Mouse (Mus musculus) urinary bladder, postnatal 25 days (tissue): ENCODE results near the gene Ccdc33.
A peak's percentile ranks its signal among the peaks of the same experiment; 100 is the strongest.

ENCODE experiments used
- DNase-seq: peaks from one replicate; pipeline ENCODE4 v3.0.0; 2022; ENCODE audit warnings: low spot score

Gene Ccdc33

DNA sequence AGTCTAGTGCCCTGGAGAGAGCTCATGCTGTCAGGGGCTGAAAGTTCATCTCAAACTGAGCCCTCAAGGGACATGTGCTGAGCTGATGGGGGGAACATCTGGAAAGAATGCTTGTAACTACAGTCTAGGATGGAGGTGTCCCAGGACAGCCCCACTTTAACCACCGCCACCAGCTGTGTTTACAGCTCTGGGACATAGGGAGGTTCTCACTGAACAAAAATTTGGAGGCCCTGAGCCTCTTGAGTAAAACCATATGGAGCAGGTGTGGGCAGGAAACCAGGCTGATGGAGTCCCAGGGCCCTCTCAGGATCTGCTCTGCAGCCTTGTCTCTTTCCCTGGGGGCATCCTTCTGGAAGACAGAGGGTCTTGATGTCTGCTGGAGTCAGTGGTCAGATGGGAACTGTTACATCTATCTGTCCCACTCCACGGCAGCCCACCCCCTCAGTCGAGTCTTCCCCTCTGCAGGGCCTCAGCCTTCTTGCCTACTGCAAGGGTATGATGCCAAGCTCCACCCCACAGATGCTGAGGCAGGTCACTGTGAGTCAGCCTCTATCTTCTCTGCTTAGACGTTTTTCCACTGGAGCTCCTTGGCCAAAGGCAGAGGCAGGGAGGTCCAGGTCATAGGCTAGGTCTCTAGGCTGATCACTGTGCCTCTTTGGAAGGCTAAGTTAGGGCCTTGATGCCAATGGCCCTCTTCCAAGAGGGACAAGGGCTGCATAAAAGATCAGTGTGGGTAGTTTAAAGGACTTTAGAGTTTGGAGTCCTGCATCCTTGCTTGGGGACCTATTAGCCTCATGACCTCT is 26.8 kb downstream of the Ccdc33 start:
- DNase-seq: no peak

DNA sequence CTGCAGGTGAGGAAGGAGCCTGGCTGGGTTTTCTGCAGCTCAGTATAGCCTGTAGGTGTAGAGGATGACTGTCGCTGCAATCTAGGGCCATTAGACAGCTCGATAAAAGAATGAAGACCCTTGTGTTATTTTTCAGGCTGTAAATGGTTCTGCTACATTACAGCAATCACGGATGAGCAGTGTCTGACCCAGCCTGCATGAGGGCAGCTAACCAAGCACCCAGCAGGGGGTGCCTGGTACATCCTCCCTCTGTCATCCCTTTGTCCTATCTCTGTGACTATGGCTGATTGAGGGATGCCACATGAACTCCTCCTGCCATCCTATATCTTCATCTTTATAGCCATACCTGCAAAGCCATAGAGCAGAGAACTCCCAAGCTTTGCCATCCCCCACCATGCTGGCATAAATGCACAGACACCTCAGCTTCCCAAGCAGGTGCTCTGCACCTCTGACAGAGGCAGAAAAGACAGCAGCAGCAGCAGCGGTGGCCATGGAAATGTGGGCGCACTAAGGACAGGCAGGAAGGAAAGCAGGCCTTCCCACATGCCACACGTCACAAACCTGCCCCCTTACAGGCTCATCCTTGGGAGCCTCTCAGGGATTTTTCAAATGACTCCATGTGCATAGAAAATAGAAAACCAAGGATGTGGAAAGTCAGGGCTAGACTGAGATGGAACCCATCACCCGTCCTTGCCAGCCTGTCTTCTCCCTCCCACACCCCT is 31.2 kb downstream of the Ccdc33 start:
- DNase-seq: no peak

DNA sequence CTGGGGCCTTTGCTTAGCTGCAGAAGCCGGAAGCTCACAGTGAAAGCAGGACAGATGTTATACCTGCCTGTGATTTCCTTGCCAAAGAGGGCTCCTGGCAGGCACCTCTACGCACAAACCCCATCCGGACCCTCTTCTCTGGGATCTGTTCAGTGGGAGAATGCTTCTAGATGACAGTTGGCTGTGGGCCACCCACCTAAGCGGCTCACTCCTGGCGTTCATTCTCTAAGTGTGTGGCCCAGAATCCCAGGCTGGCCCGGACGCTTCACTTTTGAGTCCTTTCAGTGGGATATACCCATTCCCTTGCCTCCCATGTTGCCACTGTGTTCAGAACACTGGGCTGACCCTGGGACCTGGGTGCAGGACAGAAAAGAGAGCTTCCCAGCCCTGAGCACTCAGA is 31.8 kb downstream of the Ccdc33 start:
- no peak for DNase-seq

- no peak for DNase-seq
Measured at GRCm38 (mm10) chr9:58086203-58086602, 32.4 kb downstream of the Ccdc33 start.

DNA sequence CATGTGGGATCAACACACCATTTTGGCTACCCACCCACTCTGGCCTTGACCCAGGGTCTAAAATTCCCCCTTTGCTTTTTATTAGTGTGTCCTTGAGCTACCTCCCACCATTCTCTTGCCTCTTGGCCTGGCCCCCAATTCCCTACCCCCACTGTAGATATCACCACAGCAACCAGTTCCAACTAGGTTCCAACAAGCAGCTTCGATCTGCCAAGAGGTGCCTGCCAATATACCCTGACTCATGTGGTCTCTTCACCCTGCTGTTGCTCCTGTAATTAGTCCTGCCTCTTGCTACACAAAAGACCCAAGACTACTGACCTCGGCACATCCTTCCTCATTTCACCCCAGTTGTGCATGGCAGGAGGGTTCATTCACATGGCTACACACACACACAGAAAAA is 33.5 kb downstream of the Ccdc33 start:
- no peak for DNase-seq

- DNase-seq: no peak
Measured at GRCm38 (mm10) chr9:58084586-58084985, 34.0 kb downstream of the Ccdc33 start.

DNA sequence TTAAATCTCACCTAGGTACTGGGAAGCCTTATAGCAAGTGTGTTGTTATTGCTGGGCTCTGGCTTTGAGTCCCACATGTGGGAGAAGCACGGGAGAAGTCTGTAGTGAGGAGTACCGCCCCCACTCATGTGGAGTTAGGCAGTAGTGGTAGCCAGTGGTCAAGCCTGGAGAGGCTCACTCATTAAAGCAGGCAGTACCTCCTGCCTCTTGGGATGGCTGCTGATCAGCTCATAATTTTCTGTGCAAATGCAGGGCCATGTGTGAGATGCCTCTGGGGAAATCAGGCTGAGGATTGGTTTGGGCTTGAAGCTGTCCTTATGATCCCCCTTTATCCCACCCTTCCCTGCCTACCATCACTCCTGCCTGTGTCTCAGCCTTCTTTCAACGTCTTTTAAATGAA is 44.1 kb downstream of the Ccdc33 start:
- DNase-seq: no peak

DNA sequence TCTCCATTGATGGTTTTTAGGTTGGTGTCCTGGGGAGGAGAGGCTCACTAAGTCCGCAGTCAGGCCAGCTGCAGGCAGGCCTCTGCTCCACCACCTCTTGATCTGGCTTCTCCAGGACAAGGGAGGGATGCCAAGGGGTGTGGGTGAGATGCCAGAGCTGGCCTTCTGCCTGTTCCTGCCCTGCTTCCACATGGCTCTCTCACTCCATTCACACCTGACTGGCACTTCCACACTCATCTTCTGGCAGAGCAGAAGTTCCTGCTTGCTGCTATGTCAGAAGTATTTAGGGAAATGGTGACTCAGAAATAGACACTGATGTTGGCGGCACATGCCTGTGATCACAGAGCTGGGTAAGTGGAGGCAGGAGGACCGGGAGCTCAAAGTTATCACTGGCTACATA is 51.1 kb downstream of the Ccdc33 start:
- DNase-seq: no peak

- no peak for DNase-seq
Measured at GRCm38 (mm10) chr9:58066731-58067095, 51.9 kb downstream of the Ccdc33 start.

- no peak for DNase-seq
Measured at GRCm38 (mm10) chr9:58065977-58066730, 52.5 kb downstream of the Ccdc33 start.

DNA sequence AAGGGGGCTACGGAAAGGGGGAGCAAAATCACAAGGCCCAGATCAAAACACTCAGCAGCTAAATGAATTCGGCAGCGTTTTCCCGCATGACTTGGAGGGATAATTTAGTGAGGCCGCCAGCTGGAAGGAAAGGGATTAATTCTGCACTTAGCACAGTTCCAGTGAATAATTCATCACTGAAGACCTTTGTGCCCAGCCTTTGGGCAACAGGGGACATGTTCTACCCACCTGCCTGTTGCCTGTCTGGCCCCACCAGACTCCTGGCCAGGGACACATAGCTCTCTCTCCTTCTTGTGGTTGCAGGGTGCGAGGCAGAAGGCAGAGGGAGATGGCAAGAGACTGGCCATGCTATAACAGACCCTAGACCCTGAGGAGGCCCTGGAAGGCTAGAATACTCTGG is 53.1 kb downstream of the Ccdc33 start:
- no peak for DNase-seq

DNA sequence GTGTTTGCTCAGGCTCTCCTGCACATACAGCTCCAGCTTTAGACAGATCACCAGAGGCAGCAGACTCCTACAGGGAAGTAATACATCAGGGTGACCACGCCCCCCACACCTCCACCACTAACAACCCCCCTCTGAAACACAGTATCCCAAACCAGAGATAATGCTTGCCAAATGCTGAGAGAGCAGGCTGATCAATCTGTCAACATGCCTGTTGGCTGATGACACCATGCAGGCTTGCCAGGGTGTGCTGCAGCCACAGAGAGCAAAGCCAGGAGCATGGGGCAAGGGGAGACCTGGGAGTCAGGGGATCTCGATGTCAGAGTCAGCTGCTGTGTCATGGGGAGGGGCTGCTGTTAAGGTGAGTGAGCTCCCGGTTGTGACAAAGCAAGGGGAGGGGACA is 55.1 kb downstream of the Ccdc33 start, which contains the start of gene Stra6:
Stra6 (plus strand) TSS at position 258 of the 400 bp plus-strand sequence.
- DNase-seq: no peak

DNA sequence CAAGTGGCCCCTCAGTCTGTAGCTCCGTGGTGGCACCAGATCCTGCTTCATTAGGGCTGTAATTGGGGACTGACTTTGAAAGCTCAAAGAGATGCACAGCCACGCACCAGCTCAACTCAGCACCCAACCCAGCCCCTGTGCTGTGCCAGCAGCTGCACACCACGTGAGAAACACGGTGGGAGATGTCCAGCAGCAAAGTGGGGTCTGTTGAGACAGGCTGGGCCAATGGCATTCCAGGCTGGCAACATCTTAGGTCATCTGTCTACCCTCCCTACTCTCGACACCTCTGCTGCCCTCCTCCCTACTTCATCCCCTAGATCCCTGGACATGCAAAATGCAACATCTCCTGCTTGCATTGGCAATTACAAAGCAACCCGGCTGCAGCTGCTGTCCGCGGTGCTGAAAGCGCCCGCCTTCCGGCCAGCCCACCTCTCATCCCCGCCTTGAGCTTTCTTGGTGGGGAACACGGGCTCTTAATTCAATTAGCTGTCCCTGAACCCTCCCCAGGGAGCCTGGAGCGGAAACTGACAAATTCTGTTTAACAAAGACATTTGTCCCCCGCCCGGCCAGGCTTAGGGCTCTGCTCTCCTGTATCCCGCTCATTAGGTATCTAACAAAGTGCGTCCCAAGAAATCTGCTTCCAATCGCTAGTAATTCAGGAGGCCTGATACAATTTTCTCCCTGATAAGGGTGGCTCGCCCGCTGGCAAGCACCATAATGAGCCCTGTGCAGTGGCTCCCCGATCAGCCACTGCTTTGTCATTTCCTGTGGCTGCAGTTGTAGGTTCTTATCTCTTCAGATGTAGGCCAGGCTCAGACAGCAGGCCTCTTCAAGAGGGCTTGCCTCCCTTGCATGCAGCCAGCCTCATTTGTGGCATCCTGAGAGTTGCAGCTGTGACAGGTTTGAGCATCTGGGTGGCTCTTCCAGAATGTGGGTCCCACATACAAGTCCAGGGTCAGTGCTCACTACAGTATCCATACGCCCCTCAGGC is 57.7 kb downstream of the Ccdc33 start:
- DNase-seq: peak; percentile 45

DNA sequence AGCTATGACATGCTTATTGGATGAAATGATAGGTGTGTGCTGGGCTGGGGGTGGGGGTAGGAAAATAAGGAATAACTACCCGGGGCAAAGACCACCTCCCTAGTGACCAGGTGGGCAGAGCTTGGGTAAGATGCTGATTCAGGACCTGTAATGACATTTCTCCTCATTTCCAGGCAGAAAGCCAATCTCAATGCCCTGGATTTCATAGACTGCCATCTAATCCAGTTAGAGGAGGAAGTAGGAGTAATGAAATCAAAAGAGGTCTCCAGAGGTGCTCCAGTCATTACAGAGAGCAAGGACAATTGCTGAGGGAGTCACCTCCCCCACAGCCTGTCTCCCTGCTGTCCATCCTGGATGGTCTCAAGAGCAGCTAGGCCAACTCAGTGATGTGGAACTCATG is 58.7 kb downstream of the Ccdc33 start:
- no peak for DNase-seq

GRCm38 (mm10) chr9:58055666-58056065 is 63.0 kb downstream of the Ccdc33 start:
- no peak for DNase-seq

DNA sequence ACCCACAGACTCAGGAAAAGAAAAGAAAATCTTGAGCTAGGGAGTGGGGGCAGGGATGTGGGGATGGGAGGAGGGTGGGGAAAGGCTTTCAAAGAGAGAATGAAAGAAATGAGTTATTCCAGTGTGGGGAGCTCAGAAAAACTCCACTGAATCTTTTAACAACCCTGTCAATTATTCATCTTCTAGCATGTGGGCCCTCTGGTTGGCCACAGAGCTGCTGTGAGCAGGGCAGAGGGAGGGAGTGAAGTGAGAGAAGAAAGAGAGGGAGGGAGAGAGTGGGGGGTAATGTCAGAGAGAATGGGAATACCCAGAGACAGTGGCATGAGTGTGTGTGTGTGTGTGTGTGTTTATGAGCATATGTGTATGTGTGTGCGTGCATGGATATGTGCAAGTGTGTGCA is 64.6 kb downstream of the Ccdc33 start:
- no peak for DNase-seq

DNA sequence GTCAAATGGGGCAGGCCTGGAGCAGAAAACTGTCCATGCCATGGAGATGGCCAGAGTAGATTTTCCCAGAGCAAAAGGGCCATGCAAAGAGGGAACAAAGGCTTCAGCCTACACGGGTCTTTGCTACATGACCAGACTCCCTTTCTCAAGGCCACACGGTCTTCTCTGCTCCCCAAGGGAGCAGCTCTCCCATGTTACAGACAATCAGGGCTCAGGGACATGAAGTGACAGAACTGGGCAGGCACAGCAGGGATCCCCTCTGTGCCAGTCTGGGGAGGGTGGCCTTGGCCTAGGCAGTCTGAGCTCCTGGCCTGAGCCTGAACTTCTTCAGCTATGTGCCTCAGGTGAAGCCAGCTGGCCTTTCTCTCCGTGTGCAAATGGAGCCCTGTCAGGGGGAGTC is 65.1 kb downstream of the Ccdc33 start:
- no peak for DNase-seq

- DNase-seq: peak; percentile 17
Measured at GRCm38 (mm10) chr9:58053102-58053501, 65.5 kb downstream of the Ccdc33 start.

GRCm38 (mm10) chr9:58051937-58052336 is 66.7 kb downstream of the Ccdc33 start:
- no peak for DNase-seq

- no peak for DNase-seq
Measured at GRCm38 (mm10) chr9:58049861-58050260, 68.8 kb downstream of the Ccdc33 start.

DNA sequence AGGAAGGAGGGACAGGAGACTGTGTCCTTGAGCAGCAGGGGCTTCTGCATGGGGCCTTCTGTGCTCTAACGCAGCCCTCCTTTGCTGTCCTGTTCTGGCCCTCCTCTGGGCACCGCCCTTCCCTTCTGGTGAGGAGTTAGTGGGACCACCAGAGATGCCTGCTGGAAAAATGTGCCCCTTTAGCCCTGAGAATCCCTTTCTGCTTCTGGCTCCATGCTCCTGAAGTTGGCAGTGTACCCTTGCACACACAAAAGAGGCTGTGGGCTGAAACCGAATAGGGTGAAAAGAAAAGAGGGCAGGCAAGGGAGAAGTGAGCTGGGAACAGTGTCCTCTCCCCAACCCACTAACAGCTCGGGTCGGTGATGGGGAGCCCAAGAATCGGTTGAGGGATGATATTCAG is 69.4 kb downstream of the Ccdc33 start:
- no peak for DNase-seq

- DNase-seq: no peak
Measured at GRCm38 (mm10) chr9:58048621-58049020, 70.0 kb downstream of the Ccdc33 start.
